Mouse (Mus musculus) limb, embryonic 12.5 days (tissue): ENCODE measurements at regions not wholly inside any gene's neighbourhood (a gene's known extent, or its start where the extent isn't known, plus 50 kb on each side); places are given as distances from the start of the nearest gene placed in this dataset.
A peak's percentile ranks its signal among the peaks of the same experiment; 100 is the strongest.

Experiments
- ATAC-seq: fragments of 200-750 bp; cut with Nextera tagmentation; 2 replicates; pipeline ENCODE4 v1.8.0; 2017; ENCODE audit warnings: low read depth, moderate TSS enrichment; ENCODE audit not compliant: insufficient number of reproducible peaks, insufficient read depth, low FRiP score, low TSS enrichment
- H3K27ac ChIP-seq: fragments of 300-500 bp; sonication (generic); 2 replicates; pipeline ENCODE4 v1.5.1; 2016; ENCODE audit warnings: mild to moderate bottlenecking, moderate library complexity
- H3K27me3 ChIP-seq: fragments of 300-500 bp; sonication (generic); 2 replicates; pipeline ENCODE4 v1.6.1; 2016; ENCODE audit warnings: mild to moderate bottlenecking, moderate library complexity
- H3K36me3 ChIP-seq: fragments of 300-500 bp; sonication (generic); 2 replicates; pipeline ENCODE4 v1.6.1; 2016; ENCODE audit warnings: mild to moderate bottlenecking, moderate library complexity
- H3K4me1 ChIP-seq: fragments of 300-500 bp; sonication (generic); replicated peaks from 2 replicates; pipeline ENCODE4 v1.6.1; 2016
- H3K4me2 ChIP-seq: fragments of 300-500 bp; sonication (generic); 2 replicates; pipeline ENCODE4 v1.6.1; 2016; ENCODE audit warnings: mild to moderate bottlenecking, moderate library complexity
- H3K4me3 ChIP-seq: fragments of 300-500 bp; sonication (generic); replicated peaks from 2 replicates; pipeline ENCODE4 v1.5.1; 2016; ENCODE audit warnings: mild to moderate bottlenecking
- H3K9ac ChIP-seq: fragments of 300-500 bp; sonication (generic); replicated peaks from 2 replicates; pipeline ENCODE4 v1.6.1; 2016; ENCODE audit warnings: mild to moderate bottlenecking, moderate library complexity
- H3K9me3 ChIP-seq: fragments of 300-500 bp; sonication (generic); 2 replicates; pipeline ENCODE4 v1.6.1; 2016; ENCODE audit warnings: mild to moderate bottlenecking, moderate library complexity
- WGBS: fragments of 180-500 bp; shearing (Covaris S2); methylation state at CpG from one replicate; pipeline ENCODE4 v1.1.7; 2016; 5-methylcytosine and 5-hydroxymethylcytosine counted together

DNA sequence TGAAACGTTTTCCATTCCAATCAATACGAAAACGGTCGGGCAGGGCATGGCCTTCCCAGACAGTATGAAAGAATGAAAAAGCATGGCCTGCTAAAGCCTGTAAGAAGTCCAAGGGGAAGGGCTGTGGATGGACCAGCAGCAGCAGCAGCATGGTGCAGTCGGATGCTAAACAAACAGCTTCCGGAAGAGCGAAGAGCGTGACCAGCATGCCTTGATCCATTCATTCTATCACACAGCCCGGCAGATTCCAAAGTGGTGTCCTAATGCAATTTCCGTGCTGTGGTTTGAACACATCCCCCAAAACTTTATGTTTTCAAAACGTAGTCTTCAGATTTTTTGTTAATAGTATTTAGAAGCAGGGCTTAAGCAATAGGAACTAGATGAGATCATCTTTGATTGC lies 80.2 kb upstream of the Plekha5 start:
- 0 out of 2 replicates have a peak, but pooled peaks cover 3% of the 10 kb centered on the region for H3K9me3 ChIP-seq
- WGBS = 89% methylated on average over 11 of the region's 11 CpGs
- no peak overlapping the region for H3K4me3 ChIP-seq
- H3K27me3 ChIP-seq = no peaks in the 10 kb centered on the region
- H3K4me1 ChIP-seq = no peaks in the 10 kb centered on the region
- no peak overlapping the region for H3K27ac ChIP-seq
- no peak overlapping the region for H3K4me2 ChIP-seq
- no peaks in the 10 kb centered on the region for H3K36me3 ChIP-seq
- no peak for ATAC-seq
- H3K9ac ChIP-seq = no peak overlapping the region

DNA sequence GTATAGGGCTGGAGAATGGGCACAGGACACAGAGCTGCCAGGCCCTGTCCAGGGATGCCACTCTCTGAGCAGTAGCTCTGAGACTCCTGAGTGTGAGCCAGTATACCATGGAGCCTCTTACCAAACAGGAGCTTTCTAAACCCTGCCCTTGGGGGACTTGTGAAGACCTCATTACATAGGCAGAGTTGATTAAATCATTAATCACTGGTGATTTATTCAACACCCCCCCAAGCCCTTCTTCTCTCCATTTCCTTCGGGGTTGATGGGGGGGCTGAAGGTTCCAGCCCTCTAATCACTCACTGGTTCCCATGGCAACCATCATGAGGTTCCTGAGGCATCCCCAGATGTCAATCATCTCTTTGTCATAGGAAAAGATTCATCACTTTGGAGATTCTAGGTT lies 81.0 kb upstream of the Plekha5 start:
- H3K27ac ChIP-seq = no peak overlapping the region
- 69% methylated on average over 1 of the region's 1 CpGs for WGBS
- H3K27me3 ChIP-seq = no peaks in the 10 kb centered on the region
- H3K9ac ChIP-seq = no peak overlapping the region
- H3K4me1 ChIP-seq = peaks cover 1% of the 10 kb centered on the region
- H3K36me3 ChIP-seq = no peaks in the 10 kb centered on the region
- H3K4me3 ChIP-seq = no peak overlapping the region
- ATAC-seq = no peak
- H3K4me2 ChIP-seq = no peak overlapping the region
- H3K9me3 ChIP-seq = 0 out of 2 replicates have a peak, but pooled peaks cover 3% of the 10 kb centered on the region

DNA sequence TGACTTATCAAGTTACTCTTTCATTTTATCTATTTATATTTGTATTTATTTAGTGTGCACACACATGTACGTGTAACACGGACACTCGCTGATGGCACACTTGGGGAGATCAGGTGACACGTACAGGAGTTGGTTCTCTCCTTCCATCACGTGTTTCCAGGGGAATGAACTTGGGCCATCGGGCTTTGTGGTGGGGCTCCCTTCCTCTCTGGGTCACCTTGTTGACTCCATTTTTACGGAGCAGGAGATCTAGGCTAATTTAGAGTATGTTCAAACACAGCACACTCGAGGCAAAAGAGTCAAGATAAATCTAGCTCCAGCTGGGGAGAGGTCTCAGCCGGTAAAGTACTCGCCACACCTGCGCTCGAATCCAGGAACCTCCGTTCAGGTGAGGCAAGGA lies 84.1 kb upstream of the Plekha5 start:
- Histone ChIP-seq H3K4me3 (no peak overlapping the region), H3K27me3 (no peaks in the 10 kb centered on the region), H3K36me3 (no peaks in the 10 kb centered on the region), H3K9ac (no peak overlapping the region), H3K9me3 (no peaks in the 10 kb centered on the region), H3K27ac (no peak overlapping the region), H3K4me2 (no peak overlapping the region), H3K4me1 (peaks cover 20% of the 10 kb centered on the region)
- ATAC-seq = no peak
- 72% methylated on average over 13 of the region's 13 CpGs for WGBS

DNA sequence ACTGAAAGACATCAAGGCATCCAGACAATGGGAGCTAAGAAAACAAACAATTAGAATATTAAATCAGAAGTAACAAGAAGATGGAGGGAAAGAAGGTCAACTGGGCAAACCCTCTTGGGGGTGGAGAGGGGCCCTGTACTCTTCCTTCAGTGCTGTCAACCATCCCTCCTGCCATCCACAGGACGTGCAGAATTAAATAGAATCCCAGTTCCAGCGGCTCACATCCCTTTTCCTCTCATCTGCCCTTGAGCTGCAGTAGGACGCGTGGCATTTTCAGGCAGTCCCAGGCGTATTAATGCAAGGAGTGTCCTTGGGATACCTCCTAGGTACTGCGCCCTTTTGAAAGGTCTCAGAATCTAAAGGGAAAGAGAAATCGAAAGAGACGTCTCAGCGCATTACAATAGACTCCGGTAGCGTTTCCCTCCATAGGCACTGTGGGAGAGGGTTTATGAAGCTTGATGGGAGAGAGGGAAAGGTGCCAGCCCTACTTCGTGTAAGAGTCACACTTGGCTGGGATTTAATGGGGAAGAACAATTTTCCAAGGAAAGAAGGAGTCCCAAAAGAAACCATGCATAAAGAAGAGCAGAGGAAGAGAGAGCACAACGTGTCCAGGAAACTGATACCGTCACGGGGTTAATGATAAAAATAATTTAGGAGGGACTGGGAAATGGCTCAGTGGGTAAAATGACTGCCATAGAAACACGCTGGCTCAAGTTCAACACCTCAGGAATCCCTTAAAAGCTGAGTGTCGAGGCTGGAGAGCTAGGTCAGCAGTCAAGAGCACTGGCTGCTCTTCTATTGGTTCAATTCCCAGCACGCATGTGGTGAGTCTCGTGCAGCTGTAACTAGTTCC lies 85.7 kb upstream of the Plekha5 start:
- ATAC-seq = no peak
- H3K9me3 ChIP-seq = no peaks in the 10 kb centered on the region
- H3K9ac ChIP-seq = no peak overlapping the region
- 58% methylated on average over 19 of the region's 19 CpGs for WGBS
- peak overlapping the region; percentile 26; the same call in 1 of the 2 replicates for H3K4me2 ChIP-seq
- no peak overlapping the region for H3K4me3 ChIP-seq
- H3K27ac ChIP-seq = no peak overlapping the region
- no peaks in the 10 kb centered on the region for H3K27me3 ChIP-seq
- H3K4me1 ChIP-seq = peaks cover 20% of the 10 kb centered on the region
- no peaks in the 10 kb centered on the region for H3K36me3 ChIP-seq

DNA sequence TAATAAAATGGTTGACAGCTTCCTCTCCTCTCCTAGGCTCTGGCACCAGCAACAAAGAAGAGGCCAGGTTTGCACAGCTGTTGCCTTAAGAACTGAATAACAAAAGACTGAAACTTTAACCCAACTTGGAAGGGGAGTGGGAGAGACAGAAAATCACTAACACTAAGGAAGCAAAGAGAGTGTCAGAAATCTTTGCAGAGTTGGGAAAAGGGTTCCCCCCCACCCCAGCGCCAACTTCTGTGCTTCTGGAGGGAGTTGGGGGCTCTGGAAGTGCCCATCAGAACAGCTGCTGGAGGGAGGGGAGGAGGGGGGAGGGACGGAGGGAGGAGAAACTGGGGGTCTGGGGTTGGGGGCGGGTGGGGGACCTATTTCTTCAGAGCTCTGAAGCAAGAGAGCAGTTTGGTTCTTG lies 86.8 kb upstream of the Plekha5 start:
- Histone ChIP-seq H3K27ac (peak overlapping the region; percentile 87), H3K4me3 (no peak overlapping the region), H3K4me1 (peaks cover 20% of the 10 kb centered on the region), H3K4me2 (peak overlapping the region; percentile 26; the same call in 1 of the 2 replicates), H3K9me3 (no peaks in the 10 kb centered on the region), H3K9ac (no peak overlapping the region), H3K36me3 (no peaks in the 10 kb centered on the region), H3K27me3 (no peaks in the 10 kb centered on the region)
- WGBS = 0% methylated on average over 1 of the region's 3 CpGs
- 0 out of 2 replicates have a peak, but pooled peaks have one; percentile 15 for ATAC-seq

DNA sequence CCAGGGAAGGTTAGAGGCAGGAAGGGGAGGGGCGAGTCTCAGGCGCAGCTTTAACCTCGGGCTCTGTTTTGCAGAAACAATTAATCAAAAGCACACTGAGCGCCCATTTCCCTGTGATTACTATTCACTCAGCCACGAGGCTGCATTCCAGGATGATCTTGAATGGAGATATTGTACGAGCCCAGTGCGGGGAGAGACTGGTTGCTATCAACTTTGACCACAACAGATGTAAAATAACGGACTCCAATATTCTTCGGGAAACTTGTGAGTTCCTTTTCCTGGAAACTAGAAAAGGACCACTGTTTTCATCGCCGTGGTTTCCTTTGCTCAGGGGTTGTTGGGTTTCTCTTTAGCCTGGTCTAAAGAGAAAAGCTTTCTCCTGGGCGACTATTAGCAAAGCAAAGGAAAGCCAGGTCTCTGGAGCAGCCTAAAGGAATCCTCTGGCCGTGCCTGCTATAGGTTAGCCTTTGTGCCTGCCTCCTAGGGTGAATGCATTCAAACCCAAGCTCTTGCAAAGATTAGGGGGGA lies 87.4 kb upstream of the Plekha5 start:
- Histone ChIP-seq H3K4me2 (peak overlapping the region; percentile 33), H3K27ac (peak overlapping the region; percentile 87), H3K9ac (no peak overlapping the region), H3K4me1 (peaks cover 20% of the 10 kb centered on the region), H3K4me3 (no peak overlapping the region), H3K36me3 (no peaks in the 10 kb centered on the region), H3K27me3 (no peaks in the 10 kb centered on the region), H3K9me3 (no peaks in the 10 kb centered on the region)
- WGBS = 10% methylated on average over 13 of the region's 13 CpGs
- ATAC-seq = no peak

DNA sequence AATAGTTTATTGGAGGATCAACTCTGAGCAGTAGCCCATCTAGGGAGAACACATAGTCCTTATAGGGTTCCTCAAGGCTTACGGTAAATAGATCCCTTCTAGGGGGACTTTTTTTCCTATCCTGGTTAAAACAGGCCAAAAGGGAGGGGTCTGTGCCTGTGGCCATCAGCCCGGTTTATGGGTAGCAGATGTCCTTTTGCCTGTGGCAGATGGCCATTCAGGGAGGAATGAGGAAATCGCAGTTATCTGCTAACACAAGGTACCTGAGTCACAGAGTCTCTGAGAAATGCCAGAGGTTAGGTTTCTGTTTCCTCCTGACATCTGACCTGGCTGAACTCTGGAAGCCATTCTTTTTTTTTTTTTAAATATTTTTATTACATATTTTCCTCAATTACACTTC lies 90.5 kb upstream of the Plekha5 start:
- H3K4me3 ChIP-seq = no peak overlapping the region
- WGBS = 15% methylated on average over 3 of the region's 3 CpGs
- H3K27me3 ChIP-seq = no peaks in the 10 kb centered on the region
- peaks cover 20% of the 10 kb centered on the region for H3K4me1 ChIP-seq
- peaks cover 4% of the 10 kb centered on the region; the same call in 1 of the 2 replicates for H3K9me3 ChIP-seq
- no peaks in the 10 kb centered on the region for H3K36me3 ChIP-seq
- H3K27ac ChIP-seq = no peak overlapping the region
- H3K4me2 ChIP-seq = no peak overlapping the region
- ATAC-seq = no peak
- H3K9ac ChIP-seq = no peak overlapping the region

DNA sequence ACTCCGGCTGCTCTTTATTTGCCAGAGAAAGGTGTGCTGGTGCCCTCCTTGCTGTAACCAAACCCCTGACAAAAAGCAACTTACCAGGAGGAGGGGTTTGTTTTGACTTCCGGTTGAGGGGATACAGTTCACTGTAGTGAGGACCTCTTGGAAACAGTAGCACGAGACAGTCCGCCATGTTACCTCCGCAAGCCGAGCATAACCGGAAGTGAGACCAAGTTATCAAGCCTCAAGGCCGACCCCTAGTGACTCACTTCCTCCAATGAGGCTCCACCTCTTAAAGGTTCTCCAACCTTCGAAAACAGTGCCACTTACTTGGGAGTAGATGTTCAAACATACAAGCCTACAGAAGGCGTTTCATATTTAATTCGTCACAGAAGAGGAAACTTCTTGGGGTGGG lies 115.2 kb upstream of the Plekha5 start:
- 94% methylated on average over 11 of the region's 11 CpGs for WGBS
- H3K4me1 ChIP-seq = peaks cover 7% of the 10 kb centered on the region; the same call in 1 of the 2 replicates
- ATAC-seq = no peak
- H3K4me3 ChIP-seq = no peak overlapping the region
- no peak overlapping the region for H3K27ac ChIP-seq
- H3K27me3 ChIP-seq = no peaks in the 10 kb centered on the region
- H3K36me3 ChIP-seq = no peaks in the 10 kb centered on the region
- no peak overlapping the region for H3K9ac ChIP-seq
- no peak overlapping the region for H3K4me2 ChIP-seq
- H3K9me3 ChIP-seq = no peaks in the 10 kb centered on the region

DNA sequence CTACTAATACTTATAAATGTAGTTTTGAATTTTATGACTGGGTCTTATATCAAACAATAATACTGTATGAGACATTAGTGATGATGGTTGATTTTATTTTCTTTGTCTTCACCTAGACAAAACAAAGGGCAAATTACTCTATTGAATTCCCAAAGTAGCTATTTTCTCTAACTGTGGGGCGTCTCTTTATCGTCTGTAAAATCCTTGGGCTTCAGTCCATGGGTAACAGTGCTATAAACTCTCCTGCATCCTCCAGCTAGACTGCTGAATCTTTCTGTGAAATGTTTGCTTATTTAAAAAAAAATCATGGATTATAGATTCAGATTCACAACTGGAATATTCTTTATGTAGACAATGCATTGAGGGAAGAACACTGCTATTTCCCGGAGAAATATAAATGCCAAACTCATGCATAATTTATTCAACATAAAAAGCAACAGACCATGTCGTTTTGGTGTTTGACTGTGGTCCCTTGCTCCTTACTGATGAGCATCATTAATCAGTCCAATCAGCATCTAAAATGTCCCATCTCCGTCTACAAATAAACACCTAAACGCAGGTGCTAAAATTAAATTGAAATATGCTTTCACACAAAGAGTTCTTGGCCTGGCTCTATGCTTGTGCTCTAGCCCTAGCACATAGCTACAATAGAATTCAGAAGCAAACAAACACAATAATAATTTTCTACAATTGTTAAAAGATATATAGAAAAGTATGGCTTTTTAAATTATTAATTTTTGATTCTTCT lies 116.9 kb upstream of the Plekha5 start:
- Histone ChIP-seq H3K9ac (no peak overlapping the region), H3K27me3 (no peaks in the 10 kb centered on the region), H3K36me3 (no peaks in the 10 kb centered on the region), H3K9me3 (no peaks in the 10 kb centered on the region), H3K4me3 (no peak overlapping the region), H3K4me1 (peaks cover 7% of the 10 kb centered on the region; the same call in 1 of the 2 replicates), H3K4me2 (no peak overlapping the region), H3K27ac (no peak overlapping the region)
- 89% methylated on average over 6 of the region's 6 CpGs for WGBS
- ATAC-seq = no peak

DNA sequence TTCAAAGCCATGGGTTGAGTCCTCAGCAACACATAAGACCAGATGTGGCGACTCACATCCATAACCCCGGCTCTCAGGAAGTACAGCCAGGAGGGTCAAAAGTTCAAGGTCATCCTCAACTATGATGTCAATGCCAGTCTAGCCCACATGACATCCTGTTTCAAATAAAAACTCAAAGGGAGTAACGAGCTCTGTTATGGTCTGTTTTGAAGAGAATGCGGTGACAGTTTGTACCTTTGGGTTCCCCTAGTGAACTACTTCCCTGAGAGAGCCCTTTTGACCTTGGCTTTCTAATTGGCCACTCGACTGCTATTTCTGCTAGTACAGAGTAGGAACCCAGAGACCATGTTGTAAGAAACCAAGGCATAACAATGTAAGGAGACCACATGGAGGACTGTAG lies 119.7 kb upstream of the Plekha5 start:
- Histone ChIP-seq H3K4me2 (no peak overlapping the region), H3K27me3 (no peaks in the 10 kb centered on the region), H3K4me1 (peaks cover 7% of the 10 kb centered on the region; the same call in 1 of the 2 replicates), H3K36me3 (no peaks in the 10 kb centered on the region), H3K9ac (no peak overlapping the region), H3K27ac (no peak overlapping the region), H3K4me3 (no peak overlapping the region), H3K9me3 (no peaks in the 10 kb centered on the region)
- 42% methylated on average over 5 of the region's 5 CpGs for WGBS
- ATAC-seq = no peak

DNA sequence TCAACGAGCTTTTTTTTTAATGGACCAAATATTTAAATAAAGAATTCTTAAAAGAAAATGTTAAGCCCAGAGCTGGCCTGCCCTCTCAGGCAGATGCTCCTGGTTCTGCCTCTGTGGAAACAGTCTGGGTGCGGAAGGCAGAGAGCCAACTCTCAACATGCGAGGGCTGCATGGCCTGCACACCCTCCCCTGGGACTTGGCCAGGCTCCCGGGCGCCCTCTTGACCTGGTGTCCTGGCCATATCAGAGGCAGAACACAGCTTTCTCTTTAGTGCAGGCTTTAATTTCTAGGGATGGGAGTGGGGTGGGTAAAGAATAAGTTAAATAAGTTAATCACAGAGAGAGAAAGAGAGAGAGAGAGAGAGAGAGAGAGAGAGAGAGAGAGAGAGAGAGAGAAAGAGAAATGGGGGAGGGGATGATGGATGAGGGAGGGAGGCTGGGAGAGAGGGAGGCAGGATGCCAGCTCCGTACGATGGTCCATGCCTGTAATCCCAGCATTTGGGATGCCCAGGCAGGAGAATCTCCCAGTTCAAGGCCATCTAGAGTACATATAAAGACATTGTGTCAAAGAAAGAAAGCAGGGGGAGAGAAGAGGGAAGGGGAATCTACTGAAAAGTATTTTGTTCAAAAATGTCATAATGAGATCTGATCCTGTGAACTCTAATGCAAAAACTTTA lies 123.2 kb upstream of the Plekha5 start:
- no peaks in the 10 kb centered on the region for H3K27me3 ChIP-seq
- no peak overlapping the region for H3K4me2 ChIP-seq
- H3K27ac ChIP-seq = no peak overlapping the region
- H3K9me3 ChIP-seq = no peaks in the 10 kb centered on the region
- ATAC-seq = no peak
- no peak overlapping the region for H3K4me3 ChIP-seq
- WGBS = 50% methylated on average over 7 of the region's 7 CpGs
- H3K9ac ChIP-seq = no peak overlapping the region
- H3K36me3 ChIP-seq = no peaks in the 10 kb centered on the region
- H3K4me1 ChIP-seq = peaks cover 7% of the 10 kb centered on the region; the same call in 1 of the 2 replicates
